Mouse (Mus musculus): ENCODE data around the gene Tex52.
"Not testable (repeated sequence)": the region's sequence is repeated elsewhere in the genome, so short reads cannot be mapped to it uniquely, and the experiment has no call there.

The Tex52 gene

GRCm38 (mm10) chr6:128380594-128381167 lies 5.4 kb downstream of the Tex52 start:
- DNase-seq (ENCODE audit: low read depth, low spot score), result not testable (repeated sequence)

DNA sequence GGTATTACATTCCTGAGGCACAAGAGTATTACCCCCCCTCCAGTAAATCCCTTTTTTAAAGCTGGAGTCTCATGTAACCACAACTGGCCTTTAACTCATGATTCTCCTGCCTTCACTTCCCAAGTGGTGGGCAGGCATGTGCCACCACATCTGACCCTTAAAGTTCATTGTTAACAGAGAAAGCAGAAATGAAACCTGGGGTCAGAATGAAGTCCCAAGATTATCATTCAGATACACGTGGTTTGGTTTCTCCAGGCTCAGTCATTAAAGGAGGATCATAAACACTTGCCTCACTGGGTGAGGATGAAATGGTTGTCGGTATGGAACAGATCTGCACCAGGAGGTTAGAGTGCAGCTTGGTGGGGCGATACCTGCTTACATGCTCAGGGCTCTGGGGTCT lies 6.0 kb downstream of the Tex52 start:
- no peak for DNase-seq (ENCODE audit: low read depth, low spot score)

- no peak for DNase-seq (ENCODE audit: low read depth, low spot score)
Observed at GRCm38 (mm10) chr6:128383752-128384151, 8.5 kb downstream of the Tex52 start.

GRCm38 (mm10) chr6:128385026-128385425 lies 9.8 kb downstream of the Tex52 start:
- no peak for DNase-seq (ENCODE audit: low read depth, low spot score)

GRCm38 (mm10) chr6:128389185-128389584 lies 13.9 kb downstream of the Tex52 start:
- no peak for DNase-seq (ENCODE audit: low read depth, low spot score)

DNA sequence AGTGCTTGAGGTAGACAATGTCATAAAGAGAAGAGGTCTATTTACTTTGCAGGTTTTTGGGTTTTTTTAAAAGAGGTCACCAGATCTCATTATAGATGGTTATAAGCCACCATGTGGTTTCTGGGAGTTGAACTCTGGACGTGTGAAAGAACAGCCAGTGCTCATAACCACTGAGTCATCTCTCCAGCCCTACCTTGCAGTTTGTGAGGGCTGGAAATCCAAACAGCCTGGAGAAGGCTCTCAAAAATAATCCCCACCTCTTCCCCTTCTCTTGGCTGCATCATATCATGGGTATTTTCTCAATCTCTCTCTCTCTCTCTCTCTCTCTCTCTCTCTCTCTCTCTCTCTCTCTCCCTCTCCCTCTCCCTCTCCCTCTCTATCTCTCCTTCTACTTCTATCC lies 15.4 kb downstream of the Tex52 start:
- DNase-seq (ENCODE audit: low read depth, low spot score), result no peak

- no peak for DNase-seq (ENCODE audit: low read depth, low spot score)
Observed at GRCm38 (mm10) chr6:128397574-128398261, 22.5 kb downstream of the Tex52 start.

DNA sequence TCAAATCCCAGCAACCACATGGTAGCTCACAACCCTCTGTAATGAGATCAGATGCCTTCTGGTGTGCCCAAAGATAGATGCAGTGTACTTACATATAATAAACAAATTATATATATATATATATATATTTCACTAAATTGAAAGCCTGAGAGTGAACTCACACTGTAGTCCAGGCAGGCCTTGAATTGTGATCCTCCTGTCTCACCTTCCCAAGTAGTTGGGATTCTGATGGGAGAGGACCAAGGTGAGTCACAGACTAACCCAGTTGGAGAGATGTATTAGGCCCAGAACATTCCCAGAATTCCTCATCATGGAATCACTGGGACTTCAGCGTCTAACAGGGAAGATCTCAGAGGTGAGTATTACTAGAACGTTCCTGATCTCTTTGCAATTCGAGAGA lies 23.7 kb downstream of the Tex52 start, which contains the start of gene Nrip2:
TSS of gene Nrip2 (plus strand) at position 301 of the 400 bp plus-strand sequence.
- DNase-seq (ENCODE audit: low read depth, low spot score), result no peak

DNA sequence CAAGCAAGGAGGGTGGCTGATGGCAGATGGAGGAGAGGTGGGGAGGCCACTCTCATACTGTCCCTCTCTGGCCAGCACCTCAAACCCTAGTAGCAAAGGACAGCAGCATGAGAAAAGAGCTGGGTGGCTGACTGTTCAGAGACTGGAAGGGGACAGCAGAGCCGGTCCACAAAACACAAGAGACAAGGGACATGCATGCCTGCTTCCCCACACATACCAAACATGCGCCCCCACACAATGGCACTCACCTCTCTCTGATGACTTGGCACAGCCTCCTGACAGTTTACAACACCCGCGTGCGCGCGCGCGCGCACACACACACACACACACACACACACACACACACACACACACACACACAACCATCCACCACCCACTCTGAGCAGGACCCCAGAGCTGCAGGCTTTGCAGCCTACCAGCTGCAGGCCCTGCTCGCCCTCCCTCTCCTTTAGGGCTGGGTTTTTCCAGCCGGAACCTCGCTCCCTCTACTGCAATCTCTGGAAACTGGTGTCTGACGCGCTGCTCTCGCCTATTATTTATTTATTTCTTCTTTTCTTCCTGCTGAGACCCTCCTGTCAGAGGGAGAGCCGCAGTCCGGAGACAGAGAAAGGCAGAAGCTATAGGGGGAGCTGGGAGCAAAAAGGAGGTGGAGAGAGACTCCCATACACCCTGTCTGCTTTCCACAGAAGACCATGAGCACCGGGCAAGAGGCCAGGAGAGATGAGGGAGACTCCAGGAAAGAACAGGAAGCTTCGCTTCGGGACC lies 24.3 kb downstream of the Tex52 start:
- no peak for DNase-seq (ENCODE audit: low read depth, low spot score)

DNA sequence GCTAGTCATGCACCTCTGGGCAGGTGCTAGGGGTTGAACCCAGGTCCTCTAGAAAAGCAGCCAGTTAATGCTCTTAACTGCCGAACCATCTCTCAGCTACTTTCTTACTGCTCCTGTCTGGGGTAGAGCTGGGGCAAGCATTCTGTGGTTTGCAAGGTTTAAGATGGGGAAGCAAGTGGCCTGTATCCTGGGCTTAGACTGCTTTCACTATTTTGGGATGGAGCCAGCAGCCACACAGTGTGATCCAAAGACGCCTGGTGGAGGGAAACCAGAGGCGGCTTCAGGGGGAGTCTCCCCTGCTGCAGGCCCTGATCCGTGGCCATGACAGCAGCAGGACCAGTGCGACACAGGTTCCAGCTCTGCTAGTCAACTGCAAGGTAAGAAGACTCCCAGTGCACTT lies 29.5 kb downstream of the Tex52 start:
- no peak for DNase-seq (ENCODE audit: low read depth, low spot score)

DNA sequence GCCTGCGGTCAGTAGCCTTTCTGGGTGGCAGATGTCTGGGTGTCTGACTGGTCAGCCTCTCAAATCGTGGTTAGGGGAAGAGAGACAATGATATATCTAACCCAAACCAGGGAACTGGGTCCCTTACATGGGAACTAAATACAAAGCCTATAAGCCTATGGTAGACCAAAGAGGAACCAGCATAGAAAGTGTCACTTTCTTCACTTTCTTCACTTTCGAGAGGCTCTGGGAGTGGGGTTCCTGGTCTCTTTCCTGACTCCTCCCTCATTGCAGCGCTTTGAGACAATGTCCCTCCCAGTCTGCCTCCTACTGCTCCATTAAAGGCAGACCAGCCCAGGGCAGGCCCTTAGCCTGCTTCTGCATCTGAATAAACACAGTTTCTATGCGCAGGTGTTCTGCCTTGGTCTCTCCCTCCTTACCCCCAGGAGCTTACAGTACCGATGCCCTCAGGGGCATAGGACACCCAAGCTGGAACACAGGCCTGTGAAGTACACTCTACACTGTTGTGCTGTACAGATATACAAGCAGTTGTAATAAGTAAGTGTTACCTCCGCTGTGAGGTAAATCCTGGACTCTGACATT lies 33.4 kb downstream of the Tex52 start:
- DNase-seq (ENCODE audit: low read depth, low spot score), result no peak

- no peak for DNase-seq (ENCODE audit: low read depth, low spot score)
Observed at GRCm38 (mm10) chr6:128410305-128410704, 35.0 kb downstream of the Tex52 start.

- peak; percentile 57 for DNase-seq (ENCODE audit: low read depth, low spot score)
Observed at GRCm38 (mm10) chr6:128411115-128411514, 35.9 kb downstream of the Tex52 start.

DNA sequence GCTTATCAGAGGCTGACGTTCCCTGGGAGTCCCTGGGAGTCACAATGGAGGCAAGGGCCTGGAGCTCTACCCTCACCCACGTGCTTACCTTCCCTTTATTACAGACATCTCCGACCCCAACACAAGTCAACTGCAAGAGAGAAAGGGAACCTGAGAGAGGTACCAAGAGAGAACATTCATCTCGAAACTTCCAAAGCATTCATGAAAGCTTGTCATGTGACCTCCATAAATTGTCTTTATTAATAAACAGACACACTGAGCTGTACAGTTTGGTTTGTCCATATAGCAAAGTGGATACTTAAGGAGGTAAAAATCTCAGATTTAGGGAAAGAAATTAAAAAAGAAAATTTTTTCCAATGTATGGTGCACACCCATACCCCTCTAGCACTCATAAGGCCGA lies 40.9 kb downstream of the Tex52 start:
- DNase-seq (ENCODE audit: low read depth, low spot score), result no peak

DNA sequence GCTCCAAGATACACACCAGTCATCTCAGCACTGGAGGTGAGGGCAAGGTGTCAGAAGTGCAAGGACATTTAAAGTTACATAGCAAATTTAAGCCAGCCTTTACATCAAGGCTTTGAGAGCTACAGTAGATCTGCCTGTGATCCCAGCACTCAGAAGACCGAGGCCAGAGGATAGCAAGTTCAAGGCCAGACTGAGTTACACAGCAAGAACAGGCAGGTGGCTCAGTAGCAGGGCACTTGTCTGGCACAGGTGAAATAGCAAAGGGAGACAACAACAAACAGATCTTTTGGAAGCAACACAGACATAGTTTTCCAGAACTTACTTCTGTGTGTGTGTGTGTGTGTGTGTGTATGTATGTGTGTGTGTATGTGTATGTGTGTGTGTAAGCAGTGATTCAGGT lies 42.8 kb downstream of the Tex52 start:
- no peak for DNase-seq (ENCODE audit: low read depth, low spot score)

- DNase-seq (ENCODE audit: low read depth, low spot score), result no peak
Observed at GRCm38 (mm10) chr6:128421036-128421435, 45.8 kb downstream of the Tex52 start.

DNA sequence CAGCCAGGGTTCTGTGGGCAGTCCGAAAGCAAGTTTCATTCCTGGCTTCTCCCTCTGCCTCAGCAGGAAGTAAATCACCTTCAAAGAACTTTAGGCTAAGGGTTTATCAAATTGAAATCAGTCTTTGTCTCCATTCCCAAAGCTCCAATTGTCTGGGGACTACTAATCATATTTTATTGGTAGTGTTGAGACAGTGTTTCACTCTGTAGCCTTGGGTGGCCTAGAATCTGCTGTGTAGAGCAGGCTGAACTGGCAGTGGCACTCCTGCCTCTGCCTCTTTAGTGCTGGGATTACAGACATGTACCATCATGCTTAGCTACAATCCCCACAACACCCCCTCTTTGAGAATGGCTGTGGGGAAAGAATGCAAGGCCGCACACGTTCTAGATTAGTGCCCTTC lies 46.2 kb downstream of the Tex52 start:
- DNase-seq (ENCODE audit: low read depth, low spot score), result no peak

- no peak for DNase-seq (ENCODE audit: low read depth, low spot score)
Observed at GRCm38 (mm10) chr6:128423496-128424268, 48.4 kb downstream of the Tex52 start.

- peak; percentile 94 for DNase-seq (ENCODE audit: low read depth, low spot score)
Observed at GRCm38 (mm10) chr6:128424269-128425019, 49.2 kb downstream of the Tex52 start, which contains the start of gene Itfg2. Itfg2 (minus strand) TSS chr6:128424931.

DNA sequence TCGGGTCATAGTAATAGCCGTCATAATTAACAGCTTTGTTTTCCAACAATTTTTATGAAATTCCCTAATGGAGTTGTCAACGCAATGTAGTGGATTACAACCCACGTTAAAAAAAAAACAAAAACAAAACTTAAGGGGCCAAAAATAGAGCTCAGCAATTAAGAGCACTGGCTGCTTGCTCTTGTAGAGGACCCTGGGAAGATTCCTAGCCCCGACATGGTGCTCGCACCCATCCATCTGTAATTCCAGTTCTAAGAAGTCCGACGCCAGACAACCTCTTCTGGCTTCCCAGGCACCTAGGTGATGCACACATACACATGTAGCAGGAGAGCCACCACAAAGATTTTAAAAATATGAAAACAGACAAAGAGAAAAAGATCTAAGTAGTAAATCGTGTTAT lies 49.8 kb downstream of the Tex52 start:
- no peak for DNase-seq (ENCODE audit: low read depth, low spot score)

DNA sequence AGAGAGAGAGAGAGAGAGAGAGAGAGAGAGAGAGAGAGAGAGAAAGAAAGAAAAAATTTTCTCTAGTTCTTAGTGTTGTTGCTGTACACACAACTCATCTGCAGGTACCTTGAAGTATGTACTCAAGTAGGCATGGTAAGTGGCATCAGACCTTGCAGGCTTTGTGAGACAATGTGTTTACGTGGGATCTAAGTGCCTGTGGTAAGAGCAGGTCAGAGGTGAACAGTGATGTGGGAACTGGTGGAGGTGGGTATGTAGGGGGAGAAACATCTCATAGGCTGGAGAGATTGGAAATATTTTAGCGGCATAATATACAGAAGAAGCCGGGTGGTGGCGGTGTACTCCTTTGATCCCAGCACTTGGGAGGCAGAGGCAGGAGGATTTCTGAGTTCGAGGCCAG lies 52.3 kb downstream of the Tex52 start:
- DNase-seq (ENCODE audit: low read depth, low spot score), result no peak

Measured in c-Kit-negative CD71-positive TER-119-positive erythroid progenitor cells, embryonic 14.5 days (primary cell).